Comparison of ENCODE assay signal across 8 mouse cellular contexts in genomic region chr13:41000140-41000925, GRCm38 (mm10). TPM values are rescaled to one million over a fixed set of nuclear protein-coding genes. Genes with fewer than 3 reads are reported as not detected.
DNase-seq lines count a peak whose midpoint lies in the region; ATAC-seq and TF ChIP-seq lines count a peak whose summit lies in the region.

No protein-coding gene starts in this region.

- no peaks in the 10 kb centered on the region for H3K36me3 ChIP-seq in hindbrain, postnatal 0 days (ENCODE audit: insufficient read depth, low read length)
- H3K36me3 ChIP-seq in liver, adult 2 months (ENCODE audit: control insufficient read depth, insufficient read depth, low read length) = no peaks in the 10 kb centered on the region
- H3K36me3 ChIP-seq in midbrain, embryonic 16.5 days (ENCODE audit: control insufficient read depth, insufficient read depth, low read length) = peaks cover 9% of the 10 kb centered on the region
- peaks cover 2% of the 10 kb centered on the region; the same call in 1 of the 2 replicates for H3K36me3 ChIP-seq in thymus, adult 2 months (ENCODE audit: control insufficient read depth, insufficient read depth, low read length)

- TF ChIP-seq POLR2A in cerebellum, adult 2 months (IDR thresholded peaks at IDR 0.05; ENCODE audit: borderline replicate concordance, insufficient read depth, low read length) = no peak
- no peak for TF ChIP-seq POLR2A in liver, adult 2 months (IDR thresholded peaks at IDR 0.05; ENCODE audit: extremely low read depth, insufficient read depth, low read length)
- no peak for TF ChIP-seq POLR2A in thymus, adult 2 months (IDR thresholded peaks at IDR 0.05; ENCODE audit: control insufficient read depth, extremely low read depth, insufficient read depth, low read length, poor library complexity)

- peak; percentile 78 for TF ChIP-seq CTCF in layer of hippocampus, adult 2 months (conservative IDR thresholded peaks at IDR 0.05)
- 0 out of 2 replicates have a peak, but pooled peaks have one; percentile 4 for TF ChIP-seq CTCF in cerebellum, adult 2 months (IDR thresholded peaks at IDR 0.05; ENCODE audit: borderline replicate concordance, insufficient read depth, low read depth, low read length)
- peak; percentile 71 for TF ChIP-seq CTCF in hindbrain, postnatal 0 days (IDR thresholded peaks at IDR 0.05; ENCODE audit: low read depth)
- peak; percentile 33 for TF ChIP-seq CTCF in liver, adult 2 months (IDR thresholded peaks at IDR 0.05; ENCODE audit: low read depth, low read length)
- TF ChIP-seq CTCF in thymus, adult 2 months (IDR thresholded peaks at IDR 0.05; ENCODE audit: borderline replicate concordance, control insufficient read depth, extremely low read depth, insufficient read depth, low read length, poor library complexity) = no peak

- under 1% methylated on average over 25 of the region's 25 CpGs for WGBS in cerebellum, adult 2 months
- 1% methylated on average over 25 of the region's 25 CpGs for WGBS in hindbrain, postnatal 0 days
- under 1% methylated on average over 25 of the region's 25 CpGs for WGBS in liver, adult 2 months
- WGBS in midbrain, embryonic 16.5 days = under 1% methylated on average over 25 of the region's 25 CpGs
- WGBS in thymus, adult 2 months = under 1% methylated on average over 25 of the region's 25 CpGs

- H3K9me3 ChIP-seq in hindbrain, postnatal 0 days (ENCODE audit: low read length) = no peaks in the 10 kb centered on the region
- no peaks in the 10 kb centered on the region for H3K9me3 ChIP-seq in midbrain, embryonic 16.5 days (replicated peaks; ENCODE audit: control insufficient read depth, low read length, poor library complexity, severe bottlenecking)

- H3K4me1 ChIP-seq in cerebellum, adult 2 months (ENCODE audit: control insufficient read depth, insufficient read depth, low read length) = no peaks in the 10 kb centered on the region
- H3K4me1 ChIP-seq in hindbrain, postnatal 0 days (ENCODE audit: insufficient read depth, low read length) = peaks cover 6% of the 10 kb centered on the region; the same call in 1 of the 2 replicates
- H3K4me1 ChIP-seq in liver, adult 2 months (ENCODE audit: control insufficient read depth, insufficient read depth, low read length) = peaks cover 13% of the 10 kb centered on the region
- H3K4me1 ChIP-seq in midbrain, embryonic 16.5 days (ENCODE audit: control insufficient read depth, insufficient read depth, low read length) = peaks cover 13% of the 10 kb centered on the region
- H3K4me1 ChIP-seq in thymus, adult 2 months (replicated peaks; ENCODE audit: control insufficient read depth, insufficient read depth, low read length) = peaks cover 7% of the 10 kb centered on the region

- peaks cover 15% of the 10 kb centered on the region; the same call in 1 of the 2 replicates for H3K79me2 ChIP-seq in liver, adult 2 months (ENCODE audit: control insufficient read depth, insufficient read depth, low read length)

- peak overlapping the region; percentile 78 for H3K4me3 ChIP-seq in layer of hippocampus, adult 2 months
- peak overlapping the region; percentile 83 for H3K4me3 ChIP-seq in cerebellum, adult 2 months (replicated peaks; ENCODE audit: insufficient read depth, low read depth, low read length)
- peak overlapping the region; percentile 99 for H3K4me3 ChIP-seq in hindbrain, postnatal 0 days (ENCODE audit: low read length)
- H3K4me3 ChIP-seq in liver, adult 2 months (ENCODE audit: insufficient read depth, low read depth, low read length) = peak overlapping the region; percentile 89
- peak overlapping the region; percentile 80 for H3K4me3 ChIP-seq in midbrain, embryonic 16.5 days (ENCODE audit: low read depth, low read length)
- H3K4me3 ChIP-seq in thymus, adult 2 months (ENCODE audit: control insufficient read depth, insufficient read depth, low read length) = peak overlapping the region; percentile 82

- H3K4me2 ChIP-seq in hindbrain, postnatal 0 days (ENCODE audit: low read depth, low read length) = peak overlapping the region; percentile 95
- peak overlapping the region; percentile 93 for H3K4me2 ChIP-seq in midbrain, embryonic 16.5 days (ENCODE audit: low read length)

- peak; percentile 56 for ATAC-seq in hindbrain, postnatal 0 days
- peak; percentile 70 for ATAC-seq in midbrain, embryonic 16.5 days

- H3K27me3 ChIP-seq in cerebellum, adult 2 months (ENCODE audit: control insufficient read depth, insufficient read depth, low read length) = no peaks in the 10 kb centered on the region
- H3K27me3 ChIP-seq in hindbrain, postnatal 0 days (ENCODE audit: insufficient read depth, low read length) = no peaks in the 10 kb centered on the region
- H3K27me3 ChIP-seq in liver, adult 2 months (ENCODE audit: control insufficient read depth, insufficient read depth, low read length) = no peaks in the 10 kb centered on the region
- no peaks in the 10 kb centered on the region for H3K27me3 ChIP-seq in midbrain, embryonic 16.5 days (ENCODE audit: control insufficient read depth, insufficient read depth, low read depth, low read length)
- no peaks in the 10 kb centered on the region for H3K27me3 ChIP-seq in thymus, adult 2 months (ENCODE audit: control insufficient read depth, insufficient read depth, low read length)

- DNase-seq in layer of hippocampus, adult 2 months (ENCODE audit: low spot score in 2 of 2) = peak in 1 of 2 experiments; percentile 53
- no peak for DNase-seq in layer of hippocampus, adult 9-10 months (ENCODE audit: low spot score)
- peak; percentile 17 to 55 for DNase-seq in cerebellum, adult 2 months
- DNase-seq in frontal cortex, postnatal 14 days (ENCODE audit: low spot score in 2 of 2) = peak; percentile 27 to 37
- peak; percentile 53 for DNase-seq in hindbrain, postnatal 0 days (ENCODE audit: low spot score)
- peak; percentile 76 for DNase-seq in liver, adult 2 months (ENCODE audit: extremely low read depth, low read depth, low spot score)
- peak; percentile 5 for DNase-seq in thymus, adult 2 months

- H3K27ac ChIP-seq in layer of hippocampus, adult 2 months = peak overlapping the region; percentile 98
- peak overlapping the region; percentile 30; the same call in 1 of the 2 replicates for H3K27ac ChIP-seq in cerebellum, adult 2 months (ENCODE audit: insufficient read depth, low read length)
- H3K27ac ChIP-seq in hindbrain, postnatal 0 days = peak overlapping the region; percentile 94
- peak overlapping the region; percentile 99 for H3K27ac ChIP-seq in liver, adult 2 months (replicated peaks; ENCODE audit: insufficient read depth, low read depth, low read length)
- H3K27ac ChIP-seq in midbrain, embryonic 16.5 days (ENCODE audit: low read length) = peak overlapping the region; percentile 97
- H3K27ac ChIP-seq in thymus, adult 2 months (ENCODE audit: control insufficient read depth, insufficient read depth, low read length) = peak overlapping the region; percentile 20; the same call in 1 of the 2 replicates

- peak overlapping the region; percentile 86 for H3K9ac ChIP-seq in hindbrain, postnatal 0 days (replicated peaks; ENCODE audit: low read length)
- H3K9ac ChIP-seq in liver, adult 2 months (ENCODE audit: low read depth, low read length) = peak overlapping the region; percentile 83
- H3K9ac ChIP-seq in midbrain, embryonic 16.5 days (ENCODE audit: low read depth, low read length) = peak overlapping the region; percentile 93

RNA-seq across cellular contexts. Expression of gene Pak1ip1, which starts 0.5 kb away (rescaled TPM):
- total RNA-seq in layer of hippocampus, adult 2 months (2021) = 10 to 100 TPM; 41.6 to 44.1 TPM
- polyA plus RNA-seq in cerebellum, adult 2 months (2012; rRNA removed) = 55.1 and 57.4 TPM in 2 replicates
- 34.2 and 42.2 TPM in 2 replicates for total RNA-seq in hindbrain, postnatal 0 days (2014; rRNA removed)
- polyA plus RNA-seq in hindbrain, postnatal 0 days (2015; fragmentation: Nextera tagmentation; extraction: Ambion mirVana) = 45.8 and 50.6 TPM in 2 replicates
- total RNA-seq in liver, adult 2 months (2014; rRNA removed) = 28.9 and 35.5 TPM in 2 replicates
- 33.4 and 34.2 TPM in 2 replicates for polyA plus RNA-seq in liver, adult 2 months (2012; rRNA removed)
- 53.9 and 64.8 TPM in 2 replicates for polyA plus RNA-seq in midbrain, embryonic 16.5 days (2015; fragmentation: Nextera tagmentation; extraction: Ambion mirVana)
- polyA plus RNA-seq in thymus, adult 2 months (2012; rRNA removed) = 56.6 and 60.2 TPM in 2 replicates

RNA-seq across cellular contexts. Expression of gene Tmem14c, which starts 15.8 kb away (rescaled TPM):
- total RNA-seq in layer of hippocampus, adult 2 months (2021) = 10 to 100 TPM; 55.5 to 59.4 TPM
- polyA plus RNA-seq in cerebellum, adult 2 months (2012; rRNA removed) = 61.7 and 62.7 TPM in 2 replicates
- 45.5 and 63.2 TPM in 2 replicates for total RNA-seq in hindbrain, postnatal 0 days (2014; rRNA removed)
- 140 and 141 TPM in 2 replicates for polyA plus RNA-seq in hindbrain, postnatal 0 days (2015; fragmentation: Nextera tagmentation; extraction: Ambion mirVana)
- 149 and 153 TPM in 2 replicates for total RNA-seq in liver, adult 2 months (2014; rRNA removed)
- 201 and 244 TPM in 2 replicates for polyA plus RNA-seq in liver, adult 2 months (2012; rRNA removed)
- polyA plus RNA-seq in midbrain, embryonic 16.5 days (2015; fragmentation: Nextera tagmentation; extraction: Ambion mirVana) = 107 and 117 TPM in 2 replicates
- polyA plus RNA-seq in thymus, adult 2 months (2012; rRNA removed) = 126 and 138 TPM in 2 replicates

Comparison
In these comparisons a context has a peak if more than half of its experiments do, and no peak if none do; other contexts are left out.
1. H3K27ac ChIP-seq: peak in every context shown above with its lines; median percentile 99 in liver, adult 2 months; 98 in layer of hippocampus, adult 2 months; 97 in midbrain, embryonic 16.5 days; 94 in hindbrain, postnatal 0 days; 30 in cerebellum, adult 2 months; 20 in thymus, adult 2 months.